Mouse (Mus musculus) cerebellum, adult (tissue): ENCODE results near the gene Bhlhe40.

Experiments used
- ATAC-seq: cut with Nextera tagmentation; 2 replicates; pipeline ENCODE4 v1.9.2; 2017; ENCODE audit warnings: mild to moderate bottlenecking, moderate library complexity, mixed read lengths; ENCODE audit not compliant: insufficient number of reproducible peaks, low FRiP score, low TSS enrichment

Bhlhe40 gene

GRCm38 (mm10) chr6:108662314-108663240, 2.1 kb downstream of the Bhlhe40 start:
- ATAC-seq: no peak

DNA sequence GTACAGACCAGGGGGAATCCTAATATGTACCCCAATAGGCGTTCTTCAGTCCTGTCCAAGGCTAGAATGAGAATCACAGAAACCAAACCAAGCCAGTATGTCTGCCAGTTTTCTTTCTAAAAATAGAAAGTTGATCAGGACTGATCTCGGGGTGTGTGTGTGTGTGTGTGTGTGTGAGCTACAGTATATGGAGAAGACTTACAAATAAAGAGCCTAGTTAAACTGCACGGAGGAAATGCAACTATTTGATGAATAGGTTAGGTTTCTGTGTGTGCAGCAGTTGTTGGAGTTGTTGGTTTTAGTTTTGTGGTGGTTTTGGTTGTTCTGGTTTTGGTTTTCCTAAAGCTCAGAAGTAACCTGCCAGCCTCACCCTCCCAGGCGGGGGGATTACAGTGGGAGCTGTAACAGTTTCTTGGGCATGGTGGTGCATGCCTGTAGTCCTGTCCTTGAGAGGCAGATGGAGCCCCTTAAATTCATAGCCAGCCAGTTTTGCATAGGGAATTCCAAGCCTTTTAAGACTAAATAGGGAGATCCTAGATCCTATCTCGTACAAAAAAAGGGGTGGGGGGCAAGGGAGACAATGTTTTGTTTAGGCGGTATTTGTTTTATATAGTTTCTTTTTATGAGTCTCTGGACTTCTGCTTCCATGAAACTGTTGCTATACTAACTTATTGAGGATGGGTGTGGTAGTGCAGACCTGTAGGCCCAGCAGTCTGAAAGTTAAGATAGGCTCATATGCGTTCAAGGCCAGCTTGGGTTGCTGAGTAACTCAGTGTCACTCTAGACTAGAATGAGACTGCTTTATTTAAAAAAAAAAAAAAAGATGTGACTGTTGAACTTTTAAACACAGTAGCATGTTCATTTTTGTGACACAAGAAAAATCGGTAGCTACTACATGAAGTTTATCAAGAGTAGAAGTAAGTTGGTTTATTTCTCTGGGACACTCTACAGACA, 3.1 kb downstream of the Bhlhe40 start:
- ATAC-seq: no peak

DNA sequence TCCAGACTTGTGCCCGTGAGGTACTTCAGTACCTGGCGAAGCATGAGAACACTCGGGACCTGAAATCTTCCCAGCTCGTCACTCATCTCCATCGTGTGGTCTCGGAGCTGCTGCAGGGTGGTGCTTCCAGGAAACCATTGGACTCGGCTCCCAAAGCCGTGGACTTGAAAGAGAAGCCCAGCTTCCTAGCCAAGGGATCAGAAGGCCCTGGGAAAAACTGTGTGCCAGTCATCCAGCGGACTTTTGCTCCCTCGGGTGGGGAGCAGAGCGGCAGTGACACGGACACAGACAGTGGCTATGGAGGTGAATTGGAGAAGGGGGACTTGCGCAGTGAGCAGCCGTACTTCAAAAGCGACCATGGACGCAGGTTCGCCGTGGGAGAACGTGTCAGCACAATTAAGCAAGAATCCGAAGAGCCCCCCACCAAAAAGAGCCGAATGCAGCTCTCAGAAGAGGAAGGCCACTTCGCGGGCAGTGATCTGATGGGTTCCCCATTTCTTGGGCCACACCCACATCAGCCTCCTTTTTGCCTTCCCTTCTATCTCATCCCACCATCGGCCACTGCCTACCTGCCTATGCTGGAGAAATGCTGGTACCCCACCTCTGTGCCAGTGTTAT, 4.2 kb downstream of the Bhlhe40 start:
- ATAC-seq: no peak

DNA sequence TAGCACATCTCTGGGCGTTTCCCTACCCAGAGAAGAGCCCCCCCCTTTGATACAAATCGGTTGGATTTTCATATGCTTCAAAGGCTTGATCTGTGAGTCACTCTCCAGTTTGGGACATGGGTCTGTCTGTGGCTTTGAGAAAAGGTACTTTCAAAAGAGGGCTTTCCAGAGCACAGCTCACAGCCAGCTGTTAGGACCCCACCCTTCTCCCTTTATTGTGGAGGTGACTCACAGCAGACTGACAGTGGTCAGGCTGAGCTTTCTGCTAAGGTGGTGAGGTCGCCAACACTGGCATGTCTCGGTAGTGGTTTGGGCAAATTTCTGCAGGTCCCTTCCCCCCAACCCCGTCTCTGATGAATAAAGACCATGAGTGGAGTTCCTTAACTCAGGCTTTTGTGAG, 5.2 kb downstream of the Bhlhe40 start:
- ATAC-seq: no peak

GRCm38 (mm10) chr6:108666648-108667488, 6.4 kb downstream of the Bhlhe40 start:
- ATAC-seq: no peak

- 0 out of 2 replicates have a peak, but pooled peaks have one; percentile 8 for ATAC-seq
Measured at GRCm38 (mm10) chr6:108667599-108668021, 7.2 kb downstream of the Bhlhe40 start.

DNA sequence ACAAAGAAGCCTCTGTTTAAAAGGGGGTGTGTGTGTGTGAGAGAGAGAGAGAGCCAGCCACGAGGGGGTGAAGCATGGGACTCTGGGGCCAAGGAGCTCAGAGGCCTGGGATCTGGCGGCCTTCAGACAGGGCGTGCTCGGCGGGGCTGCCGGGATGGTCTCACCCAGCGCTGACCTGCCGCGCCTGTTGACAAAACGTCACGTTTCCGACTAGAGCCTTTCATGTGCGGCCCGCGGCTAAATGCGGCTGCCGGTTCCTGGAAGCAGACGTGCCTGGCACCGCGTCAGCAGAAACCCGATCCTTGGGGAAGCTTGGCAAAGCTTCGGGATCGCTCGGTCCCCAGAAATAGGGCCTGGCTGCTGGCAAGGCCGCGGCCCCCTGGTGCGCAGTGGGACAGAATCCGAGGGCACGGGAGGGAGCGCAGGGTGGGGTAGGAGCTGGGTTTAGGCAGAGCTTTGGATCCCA, 7.9 kb downstream of the Bhlhe40 start:
- ATAC-seq: peak; percentile 76

GRCm38 (mm10) chr6:108670276-108670675, 9.8 kb downstream of the Bhlhe40 start:
- ATAC-seq: no peak

GRCm38 (mm10) chr6:108670821-108671220, 10.4 kb downstream of the Bhlhe40 start:
- ATAC-seq: no peak

- no peak for ATAC-seq
Measured at GRCm38 (mm10) chr6:108672094-108672493, 11.7 kb downstream of the Bhlhe40 start.

DNA sequence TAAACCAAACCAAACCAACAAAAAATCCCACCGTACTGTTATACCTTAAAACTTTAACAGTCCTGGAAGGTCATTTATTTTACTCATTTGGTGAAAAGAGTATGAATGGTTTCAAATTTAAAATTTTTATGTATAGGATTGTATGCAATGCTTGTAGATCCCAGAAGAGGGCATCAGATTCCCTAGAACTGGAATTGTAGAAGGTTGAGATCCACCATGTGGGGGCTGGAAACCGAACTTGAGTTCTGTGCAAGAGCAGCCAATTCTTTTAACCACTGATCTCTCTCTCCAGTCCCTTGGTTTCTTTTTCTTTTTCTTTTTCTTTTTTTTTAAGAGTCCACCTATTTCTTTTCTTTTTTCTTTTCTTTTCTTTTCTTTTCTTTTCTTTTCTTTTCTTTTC, 13.8 kb downstream of the Bhlhe40 start:
- ATAC-seq: no peak

DNA sequence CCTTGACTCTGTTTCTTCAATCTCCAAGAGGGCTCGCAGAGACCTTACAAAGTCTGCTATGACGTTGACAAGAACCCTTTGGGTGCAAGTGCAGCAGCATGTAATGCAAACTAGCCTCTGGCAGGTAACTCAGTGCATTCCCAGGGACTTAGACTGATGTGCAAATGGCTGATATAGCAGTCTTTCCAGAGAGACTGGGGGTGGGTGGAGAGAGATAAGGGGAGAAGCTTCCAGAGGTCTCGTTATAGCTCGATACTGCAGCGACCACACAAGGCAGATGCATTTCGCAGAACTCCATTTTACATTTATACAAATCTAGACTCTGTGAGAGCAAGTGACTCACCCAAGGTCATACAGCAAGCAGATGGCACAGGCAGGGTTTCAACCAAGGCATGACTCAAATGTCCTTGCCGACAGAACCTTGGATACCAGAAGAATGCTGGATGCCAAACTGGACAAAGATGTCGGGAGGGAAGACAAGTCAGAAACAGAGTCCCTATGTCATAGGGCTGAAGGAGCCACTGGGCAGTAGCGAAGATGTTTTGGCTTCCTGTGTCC, 16.4 kb downstream of the Bhlhe40 start:
- no peak for ATAC-seq

DNA sequence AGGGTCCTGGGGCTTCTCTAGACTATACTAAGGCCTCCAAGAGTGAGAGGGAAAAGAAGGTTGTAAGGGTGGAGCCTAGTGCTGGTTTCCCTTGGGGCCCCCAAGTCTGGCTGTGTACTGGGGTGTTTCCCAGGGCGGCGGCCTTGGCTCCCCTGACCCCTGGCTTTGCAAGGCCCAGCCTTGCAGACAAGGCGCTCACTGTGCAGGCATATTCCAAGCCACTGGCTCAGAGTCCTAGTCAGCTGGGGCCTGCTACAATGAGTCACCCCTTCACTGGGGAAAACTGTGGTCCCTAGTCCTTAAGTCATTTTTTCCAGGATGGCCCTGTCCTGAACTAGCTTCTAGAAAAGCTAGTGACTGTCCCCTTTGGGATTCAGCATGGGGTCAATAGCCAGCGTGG, 17.3 kb downstream of the Bhlhe40 start:
- no peak for ATAC-seq

- ATAC-seq: no peak
Measured at GRCm38 (mm10) chr6:108678227-108678626, 17.8 kb downstream of the Bhlhe40 start.

GRCm38 (mm10) chr6:108680503-108680902, 20.1 kb downstream of the Bhlhe40 start:
- no peak for ATAC-seq

DNA sequence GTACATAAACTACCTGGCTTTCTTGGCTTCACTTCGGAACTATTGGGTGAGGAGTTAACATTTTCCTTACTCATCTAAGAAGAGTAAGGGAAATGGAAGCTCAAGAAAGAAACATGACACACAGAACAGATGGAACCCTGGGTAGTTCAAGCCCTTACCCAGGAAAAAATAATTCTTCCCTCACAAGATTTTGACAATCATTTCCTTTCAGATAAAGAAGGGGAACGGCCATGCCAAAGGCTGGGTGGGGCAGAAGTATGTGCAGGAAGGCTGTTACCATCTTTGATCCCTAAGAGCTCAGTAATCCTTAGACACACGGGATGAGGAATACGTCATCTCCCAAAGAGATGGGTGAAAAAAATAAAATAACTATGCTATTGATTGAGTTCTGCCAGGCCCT, 20.7 kb downstream of the Bhlhe40 start:
- no peak for ATAC-seq

GRCm38 (mm10) chr6:108683140-108683539, 22.7 kb downstream of the Bhlhe40 start:
- ATAC-seq: no peak

- no peak for ATAC-seq
Measured at GRCm38 (mm10) chr6:108684430-108684829, 24.0 kb downstream of the Bhlhe40 start.

DNA sequence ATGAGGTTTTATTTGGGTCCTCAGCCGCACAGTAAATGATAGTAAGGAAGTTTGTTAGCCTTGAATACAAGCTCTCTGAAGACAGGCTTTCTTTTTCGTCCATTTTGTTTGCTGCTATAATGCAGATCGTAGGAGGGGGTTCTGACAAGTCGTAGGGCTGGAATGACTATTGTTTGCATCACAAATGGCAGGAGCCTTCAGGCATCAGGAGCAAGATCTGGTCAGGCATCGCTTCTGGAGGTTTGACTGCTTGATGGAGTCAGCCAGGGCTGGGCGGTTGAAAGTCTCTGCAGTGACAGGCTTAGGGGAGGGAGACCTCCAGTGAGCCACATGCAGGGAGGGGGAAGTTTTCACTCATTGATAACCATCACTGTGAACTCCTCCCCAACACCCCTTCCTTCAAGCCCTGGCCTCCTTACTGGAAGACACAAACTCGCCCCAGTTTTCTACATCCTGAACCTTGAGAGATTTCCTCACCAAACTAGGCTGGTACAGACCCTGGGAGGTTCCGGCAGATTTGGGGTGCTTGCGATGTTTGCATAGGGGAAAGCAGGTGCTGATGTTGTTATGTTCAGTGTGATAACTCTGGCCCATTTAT, 25.4 kb downstream of the Bhlhe40 start:
- no peak for ATAC-seq
